In genomic region chr16:10974939-10975338, GRCm38 (mm10) we compare ENCODE assay signal across 10 mouse cellular contexts.
DNase-seq lines count a peak whose midpoint lies in the region; ATAC-seq and TF ChIP-seq lines count a peak whose summit lies in the region.
"Had no signal": no experiment of that assay in that cellular context is flagged by ENCODE, and none has a peak within 500 bp of the region (broad histone marks: within the 10 kb centered on the region; RNA-seq: fewer than 3 reads in every experiment).

No protein-coding gene starts in this region.

- no peaks in the 10 kb centered on the region for H3K36me3 ChIP-seq in midbrain, embryonic 11.5 days (ENCODE audit: control insufficient read depth, insufficient read depth, low read length)
- no peaks in the 10 kb centered on the region for H3K36me3 ChIP-seq in midbrain, embryonic 15.5 days (replicated peaks)
- H3K36me3 ChIP-seq in midbrain, postnatal 0 days (ENCODE audit: insufficient read depth, low read length): no peaks in the 10 kb centered on the region

- no peaks in the 10 kb centered on the region for H3K9me3 ChIP-seq in midbrain, embryonic 11.5 days (ENCODE audit: control insufficient read depth, low read length)
- no peaks in the 10 kb centered on the region for H3K9me3 ChIP-seq in midbrain, embryonic 15.5 days
- H3K9me3 ChIP-seq in midbrain, postnatal 0 days (ENCODE audit: low read length): no peaks in the 10 kb centered on the region

- peak; percentile 50 for DNase-seq in gastrocnemius, postnatal 25 days
- no peak for DNase-seq in gastrocnemius, adult 8-10 months (ENCODE audit: low spot score in 2 of 2)
- no peak for DNase-seq in midbrain, embryonic 11.5 days (ENCODE audit: low spot score, missing footprints)
- DNase-seq in midbrain, postnatal 0 days (ENCODE audit: low spot score): no peak
- no peak for DNase-seq in thymus, postnatal 14 days
- DNase-seq: heart, postnatal 14 days; left cerebral cortex, postnatal 4 days had no signal

- H3K27me3 ChIP-seq in midbrain, embryonic 11.5 days (ENCODE audit: control insufficient read depth, insufficient read depth, low read length): no peaks in the 10 kb centered on the region
- no peaks in the 10 kb centered on the region for H3K27me3 ChIP-seq in midbrain, embryonic 15.5 days (replicated peaks)
- H3K27me3 ChIP-seq in midbrain, postnatal 0 days (ENCODE audit: insufficient read depth, low read length): no peaks in the 10 kb centered on the region

- H3K4me1 ChIP-seq in midbrain, embryonic 11.5 days (ENCODE audit: control insufficient read depth, insufficient read depth, low read length): peaks cover 15% of the 10 kb centered on the region
- H3K4me1 ChIP-seq in midbrain, embryonic 15.5 days: no peaks in the 10 kb centered on the region
- no peaks in the 10 kb centered on the region for H3K4me1 ChIP-seq in midbrain, postnatal 0 days (ENCODE audit: insufficient read depth, low read length)

- no peak overlapping the region for H3K4me3 ChIP-seq in midbrain, embryonic 11.5 days (ENCODE audit: low read depth, low read length)
- H3K4me3 ChIP-seq in midbrain, embryonic 15.5 days: no peak overlapping the region
- no peak overlapping the region for H3K4me3 ChIP-seq in midbrain, postnatal 0 days (ENCODE audit: low read depth, low read length)

- H3K27ac ChIP-seq in midbrain, embryonic 11.5 days (ENCODE audit: low read depth, low read length): no peak overlapping the region
- H3K27ac ChIP-seq in midbrain, embryonic 15.5 days: no peak overlapping the region
- H3K27ac ChIP-seq in midbrain, postnatal 0 days (ENCODE audit: low read depth, low read length): no peak overlapping the region

- TF ChIP-seq CTCF in midbrain, postnatal 0 days (IDR thresholded peaks at IDR 0.05): no peak

- H3K4me2 ChIP-seq in midbrain, embryonic 11.5 days: no peak overlapping the region
- H3K4me2 ChIP-seq in midbrain, embryonic 15.5 days: no peak overlapping the region
- H3K4me2 ChIP-seq in midbrain, postnatal 0 days (ENCODE audit: low read depth, low read length, poor library complexity, severe bottlenecking): no peak overlapping the region

- peak; percentile 77 for ATAC-seq in midbrain, embryonic 11.5 days (ENCODE audit: low FRiP score)
- no peak for ATAC-seq in midbrain, embryonic 15.5 days (replicated peaks)
- ATAC-seq in erythroid progenitor cell, adult 5-6 weeks (replicated peaks; ENCODE audit: low FRiP score, poor library complexity, severe bottlenecking): 0 out of 2 replicates have a peak, but pooled peaks have one; percentile 40
- ATAC-seq in midbrain, postnatal 0 days (ENCODE audit: low FRiP score): peak; percentile 82; the same call in 1 of the 2 replicates
- no peak for ATAC-seq in inflammation-experienced regulatory T-cells, adult 6 months

- WGBS in midbrain, embryonic 11.5 days: 79% methylated on average over 5 of the region's 5 CpGs
- WGBS in midbrain, embryonic 15.5 days: 70% methylated on average over 5 of the region's 5 CpGs
- 76% methylated on average over 5 of the region's 5 CpGs for WGBS in midbrain, postnatal 0 days

- H3K9ac ChIP-seq in midbrain, embryonic 11.5 days (ENCODE audit: low read length): no peak overlapping the region
- H3K9ac ChIP-seq in midbrain, embryonic 15.5 days: no peak overlapping the region
- H3K9ac ChIP-seq in midbrain, postnatal 0 days (replicated peaks; ENCODE audit: low read length, poor library complexity, severe bottlenecking): no peak overlapping the region

Comparison
In these comparisons a context has a peak if more than half of its experiments do, and no peak if none do; other contexts are left out.
1. ATAC-seq: peak in midbrain, embryonic 11.5 days (single experiment), erythroid progenitor cell, adult 5-6 weeks (single experiment) and midbrain, postnatal 0 days (single experiment); none in midbrain, embryonic 15.5 days (single experiment) and inflammation-experienced regulatory T-cells, adult 6 months (single experiment).